Mouse (Mus musculus): ENCODE data around the gene A4gnt.

A4gnt gene

DNA sequence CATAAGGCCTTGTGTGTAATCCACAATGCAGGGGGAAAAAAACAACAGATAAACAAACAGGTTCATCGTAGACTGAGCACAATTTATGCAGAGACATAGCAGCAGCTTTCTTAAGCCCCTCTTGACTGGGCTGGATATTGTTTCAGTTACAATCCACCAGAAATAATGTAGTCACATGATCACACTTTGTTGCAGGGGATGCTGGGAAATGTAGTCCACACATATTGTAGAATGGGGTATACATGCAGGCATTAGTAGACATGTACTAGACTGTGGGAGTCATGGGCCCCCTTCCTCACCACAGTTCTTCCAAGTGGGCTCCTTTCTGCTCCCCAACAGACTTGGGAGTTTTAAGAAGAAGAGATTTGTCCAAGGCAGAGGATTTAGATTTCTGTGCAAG, 24.5 kb downstream of the A4gnt start:
- in situ Hi-C loops (cut with MboI) = no loop called here

DNA sequence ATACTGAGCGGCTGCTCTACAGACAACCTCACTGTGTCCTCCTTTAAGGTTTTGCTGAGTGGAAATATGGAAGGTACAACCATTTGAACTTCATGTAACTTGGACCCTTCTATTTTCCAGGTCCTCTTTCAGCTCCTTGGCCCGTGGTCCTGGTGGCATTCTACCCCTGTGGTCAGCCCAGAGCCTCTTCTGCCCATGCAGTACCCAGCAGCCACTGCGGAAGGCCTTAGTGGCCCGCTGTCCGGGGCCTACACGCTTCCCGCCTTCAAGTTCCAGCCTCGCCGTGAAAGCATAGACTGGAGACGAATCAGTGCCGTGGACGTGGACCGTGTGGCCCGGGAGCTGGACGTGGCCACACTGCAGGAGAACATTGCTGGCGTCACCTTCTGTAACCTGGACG, 24.9 kb downstream of the A4gnt start:
- in situ Hi-C loops (cut with MboI) = no loop called here

DNA sequence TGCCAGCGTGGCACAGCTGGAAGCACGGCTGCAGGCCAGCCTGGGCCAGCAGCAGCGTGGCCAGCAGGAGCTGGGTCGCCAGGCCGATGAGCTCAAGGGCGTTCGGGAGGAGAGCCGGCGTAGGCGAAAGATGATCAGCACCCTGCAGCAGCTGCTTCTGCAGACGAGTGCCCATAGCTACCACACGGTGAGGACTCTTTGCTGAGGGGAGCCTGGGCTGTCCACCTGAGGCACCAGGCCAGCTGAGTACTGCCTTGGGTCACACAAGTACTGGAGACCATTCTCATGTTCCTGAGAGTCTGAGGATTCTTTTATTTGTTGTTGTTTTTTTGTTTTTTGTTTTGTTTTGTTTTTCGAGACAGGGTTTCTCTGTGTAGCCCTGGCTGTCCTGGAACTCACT, 25.4 kb downstream of the A4gnt start:
- in situ Hi-C loops (cut with MboI) = no loop called here

- in situ Hi-C loops (cut with MboI) = no loop called here
Measured at GRCm38 (mm10) chr9:99639957-99640356, 27.7 kb downstream of the A4gnt start.

GRCm38 (mm10) chr9:99645416-99645815, 33.1 kb downstream of the A4gnt start:
- in situ Hi-C loops (cut with MboI) = no loop called here

GRCm38 (mm10) chr9:99646102-99646501, 33.8 kb downstream of the A4gnt start:
- in situ Hi-C loops (cut with MboI) = no loop called here

DNA sequence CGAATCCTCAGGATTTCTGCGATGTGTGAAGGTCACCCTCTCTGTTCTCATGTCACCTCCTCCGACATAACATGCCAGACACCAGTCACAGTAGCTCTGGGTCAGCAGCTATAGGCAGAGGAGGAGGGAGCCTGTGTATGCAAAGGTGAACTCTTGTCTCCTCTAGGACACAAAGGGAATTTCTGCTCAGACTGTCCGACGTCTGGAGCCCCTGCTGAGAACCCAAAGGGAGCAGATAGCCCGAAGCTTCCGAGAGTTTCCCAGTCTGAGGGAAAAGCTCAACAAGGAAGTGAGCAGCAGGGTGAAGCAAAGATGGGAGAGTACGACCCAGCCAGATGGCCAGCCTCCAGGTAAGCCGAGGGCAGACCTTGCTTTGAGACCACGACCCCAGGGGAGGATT, 48.5 kb downstream of the A4gnt start:
- in situ Hi-C loops (cut with MboI) = no loop called here

DNA sequence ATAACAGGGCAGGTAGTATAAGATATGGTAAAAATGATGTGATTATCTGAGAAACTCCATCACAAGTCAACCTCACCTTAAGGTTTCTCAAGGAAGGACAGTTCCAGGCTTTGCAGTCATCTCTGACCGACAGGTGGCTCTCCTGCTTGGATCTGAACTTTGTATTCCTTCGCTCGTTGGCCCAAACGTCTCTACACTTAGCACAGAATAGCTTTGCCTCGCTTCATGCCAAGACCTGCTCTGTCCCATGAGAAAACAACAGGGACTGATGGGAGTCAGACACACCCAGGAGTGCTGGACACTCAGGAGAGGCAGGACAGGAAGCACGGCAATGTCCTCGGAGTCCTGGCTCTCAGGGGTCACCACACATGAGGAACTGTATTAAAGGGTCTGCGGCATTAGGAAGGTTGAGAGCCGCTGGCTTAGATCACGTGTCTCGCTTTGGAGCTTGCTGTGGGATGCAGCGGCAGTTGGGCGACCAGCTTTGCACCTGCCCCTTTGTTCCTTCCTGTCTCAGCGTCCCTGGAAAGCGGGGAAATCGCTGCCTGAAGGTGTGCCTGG, 49.4 kb downstream of the A4gnt start:
- in situ Hi-C loops (cut with MboI) = no loop called here

DNA sequence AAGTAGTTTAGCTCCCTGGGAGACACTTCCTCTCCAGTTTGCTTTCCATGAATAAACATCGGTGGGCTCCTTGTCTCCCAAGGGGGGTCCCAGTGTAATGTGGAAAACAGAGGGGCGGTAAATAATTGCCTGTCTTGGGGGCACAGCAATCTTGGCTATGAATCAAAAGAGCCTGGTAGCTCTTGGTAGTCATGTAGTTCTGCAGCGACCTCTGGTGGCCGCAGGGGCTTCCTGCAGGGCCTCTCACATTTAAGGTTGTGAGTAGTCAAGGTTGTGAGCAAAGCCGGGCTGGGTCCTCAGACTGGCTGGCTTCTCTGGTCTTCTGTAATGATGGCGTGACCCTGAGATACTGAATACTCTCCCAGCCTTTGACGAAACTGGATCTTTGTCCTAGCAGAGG, 50.1 kb downstream of the A4gnt start:
- in situ Hi-C loops (cut with MboI) = no loop called here

DNA sequence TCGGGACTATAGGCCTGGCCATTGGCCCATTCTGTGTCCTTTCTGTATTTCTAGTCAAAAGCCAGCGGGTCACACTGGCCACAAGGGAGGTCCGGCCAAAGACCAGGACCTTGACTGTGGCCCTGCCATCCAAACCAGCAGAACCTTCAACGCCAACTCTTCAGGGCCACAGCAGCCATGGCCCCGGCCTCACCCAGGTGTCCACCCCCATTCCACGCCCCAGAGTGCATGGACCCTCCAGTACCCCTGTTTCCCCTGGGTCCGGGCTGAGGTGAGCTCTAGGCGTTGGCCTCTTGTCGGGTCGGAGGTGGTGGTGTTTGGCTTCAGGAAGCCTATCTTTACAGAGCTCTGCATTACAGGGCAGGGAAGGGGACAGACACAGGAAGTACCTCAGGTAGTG, 50.6 kb downstream of the A4gnt start:
- in situ Hi-C loops (cut with MboI) = no loop called here

DNA sequence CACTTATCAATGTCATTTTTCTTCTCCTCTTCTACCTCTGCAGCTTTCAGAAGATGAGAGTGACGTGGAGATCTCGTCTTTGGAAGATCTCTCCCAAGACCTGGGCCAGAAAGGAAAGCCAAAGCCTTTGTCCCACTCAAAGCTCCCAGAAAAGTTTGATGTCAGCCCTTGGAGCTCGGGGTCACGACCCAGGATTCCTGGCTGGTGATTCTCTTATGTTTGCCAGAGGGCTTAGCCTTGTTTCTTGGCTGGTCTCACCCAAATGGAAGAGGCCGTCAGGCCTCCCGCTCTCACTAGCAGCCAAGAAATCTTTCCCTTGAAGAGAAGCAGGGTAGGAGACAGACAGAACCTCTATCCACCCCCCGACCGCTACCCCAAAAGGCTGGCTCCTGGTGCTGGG, 55.3 kb downstream of the A4gnt start:
- in situ Hi-C loops (cut with MboI) = no loop called here

GRCm38 (mm10) chr9:99671603-99672002, 59.3 kb downstream of the A4gnt start:
- in situ Hi-C loops (cut with MboI) = no loop called here

Data from mature B cell (primary cell).